Mouse (Mus musculus) thymus, adult 2 months (tissue): ENCODE measurements at regions not wholly inside any gene's neighbourhood (a gene's known extent, or its start where the extent isn't known, plus 50 kb on each side); places are given as distances from the start of the nearest gene placed in this dataset.

Source experiments
- DNase-seq: peaks from one replicate; pipeline ENCODE4 v3.0.0; 2021
- H3K27ac ChIP-seq: fragments of 200-500 bp; 2 replicates; pipeline ENCODE4 v1.5.1; 2012; ENCODE audit warnings: low read length, control low read depth; ENCODE audit not compliant: control insufficient read depth, insufficient read depth
- H3K27me3 ChIP-seq: fragments of 200-500 bp; 2 replicates; pipeline ENCODE4 v1.6.1; 2012; ENCODE audit warnings: mild to moderate bottlenecking, low read length, moderate library complexity, mixed read lengths; ENCODE audit not compliant: control insufficient read depth, insufficient read depth
- H3K36me3 ChIP-seq: fragments of 200-500 bp; 2 replicates; pipeline ENCODE4 v1.6.1; 2012; ENCODE audit warnings: mild to moderate bottlenecking, low read length, moderate library complexity; ENCODE audit not compliant: control insufficient read depth, insufficient read depth
- H3K4me1 ChIP-seq: fragments of 200-500 bp; replicated peaks from 2 replicates; pipeline ENCODE4 v1.6.1; 2012; ENCODE audit warnings: low read length; ENCODE audit not compliant: control insufficient read depth, insufficient read depth
- H3K4me3 ChIP-seq: fragments of 200-500 bp; 2 replicates; pipeline ENCODE4 v1.5.1; 2012; ENCODE audit warnings: mild to moderate bottlenecking, low read length, control low read depth, moderate library complexity; ENCODE audit not compliant: control insufficient read depth, insufficient read depth
- CTCF ChIP-seq: fragments of 200-500 bp; IDR thresholded peaks from 2 replicates; pipeline ENCODE4 v1.5.1; 2012; ENCODE audit warnings: mild to moderate bottlenecking, control low read depth, low read length, moderate library complexity, borderline replicate concordance; ENCODE audit not compliant: control insufficient read depth, poor library complexity, insufficient read depth; ENCODE audit errors: extremely low read depth
- POLR2A ChIP-seq: fragments of 200-500 bp; IDR thresholded peaks from 2 replicates; pipeline ENCODE4 v1.6.1; 2012; ENCODE audit warnings: mild to moderate bottlenecking, low read length, control low read depth, moderate library complexity; ENCODE audit not compliant: control insufficient read depth, poor library complexity, insufficient read depth; ENCODE audit errors: extremely low read depth
- WGBS: fragments of 180-500 bp; shearing (Covaris S2); methylation state at CpG from one replicate; pipeline ENCODE4 v1.1.7; 2018; 5-methylcytosine and 5-hydroxymethylcytosine counted together

DNA sequence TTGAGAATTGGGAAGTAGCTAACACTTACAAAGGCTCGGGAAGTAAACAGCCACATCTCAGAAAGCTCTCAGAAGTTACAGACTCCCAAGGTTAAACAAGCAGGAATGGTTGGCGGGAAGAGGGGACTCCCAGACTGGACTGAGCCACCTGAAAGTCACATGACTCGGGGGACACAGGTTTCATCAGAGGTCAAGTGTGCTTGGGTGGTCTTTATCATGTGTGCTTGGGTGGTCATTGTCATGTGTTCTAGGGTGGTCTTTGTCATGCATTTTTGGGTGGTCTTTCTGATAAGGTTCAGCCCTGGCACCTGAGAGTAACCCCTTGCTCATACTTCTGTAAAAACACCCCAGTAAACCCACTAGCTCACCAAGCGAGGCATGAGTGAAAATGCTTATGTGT lies 218.1 kb downstream of the Dhx35 start:
- Histone ChIP-seq H3K4me1 (no peaks in the 10 kb centered on the region), H3K4me3 (no peak overlapping the region), H3K27ac (no peak overlapping the region), H3K36me3 (no peaks in the 10 kb centered on the region), H3K27me3 (no peaks in the 10 kb centered on the region)
- no peak for DNase-seq
- TF ChIP-seq CTCF (no peak), POLR2A (no peak)
- WGBS, result 88% methylated on average over 4 of the region's 4 CpGs

DNA sequence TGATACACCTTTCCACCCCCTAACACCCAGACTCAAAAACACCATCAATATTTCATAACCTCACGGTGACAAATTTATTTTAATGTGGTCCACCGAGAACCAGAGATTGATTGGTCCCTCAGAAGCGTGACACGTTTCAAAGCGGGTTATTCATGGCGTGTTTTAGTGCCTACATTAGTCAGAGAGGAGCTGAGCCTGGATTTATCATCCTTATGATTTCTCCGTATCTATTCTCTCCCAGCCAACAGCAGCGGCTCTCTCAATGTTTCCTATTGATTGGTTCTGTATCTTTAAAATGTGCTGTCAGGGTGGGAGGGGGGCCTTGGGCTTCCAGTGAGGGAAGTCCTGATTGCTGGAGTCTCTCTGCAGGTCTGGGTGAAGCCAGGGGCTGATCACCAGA lies 219.9 kb downstream of the Dhx35 start:
- Histone ChIP-seq H3K27ac (no peak overlapping the region), H3K27me3 (no peaks in the 10 kb centered on the region), H3K36me3 (no peaks in the 10 kb centered on the region), H3K4me1 (no peaks in the 10 kb centered on the region), H3K4me3 (no peak overlapping the region)
- TF ChIP-seq CTCF (no peak), POLR2A (no peak)
- no peak for DNase-seq
- 86% methylated on average over 8 of the region's 8 CpGs for WGBS

DNA sequence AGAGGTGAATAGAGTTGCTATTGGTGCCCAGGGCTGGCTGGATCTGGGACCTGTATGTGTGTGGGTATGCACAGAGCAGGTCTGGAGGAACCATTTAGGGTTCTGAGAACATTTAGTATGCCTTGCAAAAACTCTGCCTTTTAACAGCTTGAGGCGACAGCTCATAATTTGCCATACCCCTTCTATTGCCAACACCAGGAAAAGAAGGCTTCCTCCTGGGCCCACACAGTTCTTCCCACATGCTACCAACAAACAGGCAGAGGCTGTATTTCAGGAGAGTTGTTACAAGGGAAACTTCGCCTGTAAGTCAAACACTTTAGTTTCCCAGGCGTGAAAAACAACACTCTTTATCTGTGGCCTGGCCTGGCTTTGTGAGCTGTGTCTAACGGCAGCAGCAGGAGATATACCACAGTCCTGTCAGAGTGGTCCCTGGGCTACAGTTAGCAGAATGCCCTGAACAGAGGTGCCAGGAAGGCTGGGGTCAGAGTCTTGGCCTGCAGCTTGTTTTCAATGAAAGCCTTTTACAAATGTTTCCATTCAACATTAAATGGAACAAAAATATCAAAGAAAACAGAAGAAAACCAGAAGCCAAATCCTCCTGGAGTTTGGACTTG lies 225.4 kb downstream of the Dhx35 start:
- no peak for DNase-seq
- TF ChIP-seq CTCF, result no peak
- TF ChIP-seq POLR2A, result no peak
- no peak overlapping the region for H3K4me3 ChIP-seq
- no peaks in the 10 kb centered on the region for H3K4me1 ChIP-seq
- H3K27me3 ChIP-seq, result no peaks in the 10 kb centered on the region
- no peak overlapping the region for H3K27ac ChIP-seq
- no peaks in the 10 kb centered on the region for H3K36me3 ChIP-seq
- 67% methylated on average over 4 of the region's 4 CpGs for WGBS

DNA sequence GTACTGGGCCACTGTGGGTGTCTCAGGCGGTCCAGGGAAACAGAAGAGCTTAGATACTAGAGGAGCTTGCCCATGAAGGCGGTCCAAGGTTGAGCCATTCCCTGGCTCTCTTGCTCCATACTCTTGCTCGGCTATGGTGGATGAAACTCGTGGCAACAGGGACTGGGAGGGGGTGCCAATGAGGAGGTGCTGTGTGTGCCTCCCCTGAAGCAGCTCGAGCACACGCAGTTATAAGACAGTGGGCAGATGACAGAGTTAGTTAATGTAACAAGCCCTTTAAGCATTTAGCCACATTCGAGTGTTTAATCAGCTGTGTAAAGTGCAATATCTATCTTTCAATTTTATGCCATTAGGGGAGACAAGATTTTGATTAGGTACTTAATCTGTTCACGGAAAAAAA lies 237.5 kb downstream of the Dhx35 start:
- Histone ChIP-seq H3K27me3 (no peaks in the 10 kb centered on the region), H3K27ac (no peak overlapping the region), H3K4me1 (no peaks in the 10 kb centered on the region), H3K4me3 (no peak overlapping the region), H3K36me3 (no peaks in the 10 kb centered on the region)
- TF ChIP-seq CTCF (no peak), POLR2A (no peak)
- no peak for DNase-seq
- WGBS, result 85% methylated on average over 8 of the region's 8 CpGs

DNA sequence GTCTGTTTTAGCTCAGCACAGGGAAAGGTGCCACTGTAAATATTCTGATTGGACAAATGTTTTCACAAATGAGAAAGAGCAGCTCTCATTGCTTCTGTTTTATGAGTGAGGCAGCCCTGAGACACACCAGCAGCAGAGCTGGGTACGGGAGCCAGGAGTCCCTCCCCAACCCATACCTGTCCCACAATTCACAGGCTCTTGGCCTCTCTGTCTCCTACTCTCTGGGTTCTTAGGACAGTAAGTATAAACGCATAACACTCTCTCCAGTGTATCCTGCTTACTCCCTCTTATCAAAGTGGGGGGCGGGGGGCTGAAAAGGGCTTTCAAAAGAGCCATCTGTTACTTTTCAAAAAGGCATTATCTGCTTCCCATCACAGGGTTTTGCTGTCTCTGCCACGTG lies 245.3 kb downstream of the Dhx35 start:
- no peak for TF ChIP-seq CTCF
- TF ChIP-seq POLR2A, result no peak
- H3K27ac ChIP-seq, result no peak overlapping the region
- H3K4me3 ChIP-seq, result no peak overlapping the region
- no peak for DNase-seq
- H3K36me3 ChIP-seq, result no peaks in the 10 kb centered on the region
- WGBS, result 46% methylated on average over 4 of the region's 4 CpGs
- H3K4me1 ChIP-seq, result no peaks in the 10 kb centered on the region
- no peaks in the 10 kb centered on the region for H3K27me3 ChIP-seq

DNA sequence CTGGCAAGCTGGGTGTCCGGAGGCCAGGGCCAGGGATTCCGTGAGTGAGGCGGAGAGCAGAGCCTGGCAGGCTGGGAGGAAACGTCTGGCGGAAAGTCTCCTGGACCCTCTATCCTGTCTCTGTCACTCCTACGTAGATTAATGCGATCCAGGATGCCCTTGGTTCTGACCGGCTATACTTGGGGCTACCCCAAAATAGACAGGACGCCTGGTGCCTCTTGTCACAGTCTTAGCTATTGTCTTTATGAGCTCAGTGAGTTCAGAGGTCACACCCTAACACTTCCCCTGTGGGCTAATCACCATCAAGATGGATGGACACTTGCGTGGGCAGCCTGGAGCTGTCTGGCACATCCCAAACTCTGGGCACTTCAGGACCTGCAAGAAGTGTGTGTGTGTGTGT lies 258.9 kb downstream of the Dhx35 start:
- TF ChIP-seq POLR2A (no peak), CTCF (no peak)
- Histone ChIP-seq H3K27me3 (no peaks in the 10 kb centered on the region), H3K27ac (no peak overlapping the region), H3K4me3 (no peak overlapping the region), H3K4me1 (no peaks in the 10 kb centered on the region), H3K36me3 (no peaks in the 10 kb centered on the region)
- DNase-seq, result no peak
- 47% methylated on average over 10 of the region's 10 CpGs for WGBS

DNA sequence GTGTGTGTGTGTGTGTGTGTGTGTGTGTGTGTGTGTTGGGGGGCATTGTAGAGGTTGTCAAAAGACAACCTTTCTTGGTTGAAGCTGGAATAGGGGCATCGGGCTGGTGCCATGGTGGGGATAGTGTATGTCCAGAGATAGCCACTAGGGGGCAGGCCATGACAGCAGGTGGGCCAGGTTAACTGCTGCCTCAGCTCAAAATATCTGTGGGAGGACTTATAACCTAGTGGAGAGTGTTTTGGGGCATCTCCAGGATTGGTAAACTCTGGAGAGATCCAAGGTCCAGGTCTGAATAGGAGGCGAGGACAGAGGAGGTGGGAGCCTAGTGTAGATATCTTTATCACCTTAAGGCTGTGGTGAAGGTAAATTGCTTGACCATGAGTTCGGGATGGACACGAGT lies 259.3 kb downstream of the Dhx35 start:
- no peak overlapping the region for H3K4me3 ChIP-seq
- 63% methylated on average over 4 of the region's 4 CpGs for WGBS
- H3K4me1 ChIP-seq, result no peaks in the 10 kb centered on the region
- peak; percentile 24 for DNase-seq
- H3K27ac ChIP-seq, result no peak overlapping the region
- TF ChIP-seq POLR2A (no peak), CTCF (peak; percentile 51; the same call in 1 of the 2 replicates)
- H3K36me3 ChIP-seq, result no peaks in the 10 kb centered on the region
- H3K27me3 ChIP-seq, result no peaks in the 10 kb centered on the region
